Mouse (Mus musculus) gastrocnemius, adult 2 months (tissue): ENCODE measurements around the gene Mrps6. TPM values are rescaled to one million over a fixed set of nuclear protein-coding genes. Genes with fewer than 3 reads are reported as not detected.
A peak's percentile ranks its signal among the peaks of the same experiment; 100 is the strongest.

Source experiments
- DNase-seq: peaks from one replicate; pipeline ENCODE4 v3.0.0; 2022
- H3K27ac ChIP-seq: fragments of 200-600 bp; 2 replicates; pipeline ENCODE4 v1.8.1; 2022; ENCODE audit warnings: mild to moderate bottlenecking
- H3K4me3 ChIP-seq: fragments of 200-600 bp; 2 replicates; pipeline ENCODE4 v1.8.1; 2022; ENCODE audit warnings: mild to moderate bottlenecking, moderate library complexity
- CTCF ChIP-seq: fragments of 200-600 bp; IDR thresholded peaks from 2 replicates; pipeline ENCODE4 v1.8.1; 2022; ENCODE audit warnings: antibody characterized with exemption, mild to moderate bottlenecking, moderate library complexity
- intact Hi-C: fragments of 180-260 bp; cut with DNase I; formaldehyde crosslinking; loops from one replicate; pipeline ENCODE4 v1.15.1; 2025
- long read RNA-seq, 2 experiments: library from polyadenylated mRNA; stranded (forward); transcript quantifications; one replicate each; pipeline ENCODE4 v2.0.0; 2021
- total RNA-seq, 2 experiments: library from RNA; stranded (reverse); gene quantifications; 2 replicates each; pipeline ENCODE4 v1.2.3; 2021

Gene Mrps6
- total RNA-seq, result 10 to 100 TPM; 25.7 to 29.4 TPM
- long read RNA-seq, experiment 1, transcript Mrps6-201 (3 exons, 846 nt), result major isoform, 24 of 24 reads
- long read RNA-seq, experiment 1, partial matches to known transcripts, result 0 of 24 reads
- long read RNA-seq, experiment 1, other reads (novel, unspliced or antisense), result 0 of 24 reads
- long read RNA-seq, experiment 2, transcript Mrps6-201 (3 exons, 846 nt), result major isoform, 27 of 27 reads
- long read RNA-seq, experiment 2, partial matches to known transcripts, result 0 of 27 reads
- long read RNA-seq, experiment 2, other reads (novel, unspliced or antisense), result 0 of 27 reads

- Histone ChIP-seq H3K27ac (peak within 1 kb of the TSS; percentile 96), H3K4me3 (peak within 1 kb of the TSS; percentile 98)
- peak; percentile 91 for DNase-seq
- intact Hi-C loops, result loop anchor here (5.0 kb wide), 5 partner anchors 44 to 244 kb away; partner anchors contain the start of gene Smim11
- peak; percentile 23; the same call in 1 of the 2 replicates for TF ChIP-seq CTCF
These were observed at the start of gene Mrps6, which contains the start of the genes Gm49711 and Slc5a3 for GRCm38 (mm10) chr16:92057852-92058643. Mrps6 (plus strand) TSS chr16:92058270. Gm49711 (plus strand) TSS chr16:92058316. Slc5a3 (plus strand) TSS chr16:92058322.

GRCm38 (mm10) chr16:92009586-92009985 lies 48.5 kb upstream of the Mrps6 start:
- no peak overlapping the region for H3K4me3 ChIP-seq
- no peak for TF ChIP-seq CTCF
- intact Hi-C loops, result no loop called here
- DNase-seq, result no peak
- no peak overlapping the region for H3K27ac ChIP-seq

DNA sequence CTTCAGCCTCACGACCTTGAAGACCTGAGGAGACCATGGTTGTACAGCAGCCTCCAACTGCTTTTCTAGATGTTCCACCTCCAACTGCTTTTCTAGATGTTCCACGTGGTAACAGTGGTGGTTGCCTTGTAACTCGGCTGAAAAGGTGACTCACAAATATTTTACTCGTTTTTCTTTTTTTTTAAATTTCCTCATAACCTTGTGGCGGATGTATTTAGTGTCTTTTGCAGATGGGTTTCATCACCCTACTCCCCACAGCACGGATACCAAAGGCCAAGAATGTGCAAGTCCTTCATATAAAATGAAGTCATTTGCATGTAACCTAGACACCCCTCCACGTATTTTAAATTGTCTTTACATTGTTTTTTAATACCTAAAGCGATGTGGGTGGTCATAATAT lies 41.3 kb upstream of the Mrps6 start:
- Histone ChIP-seq H3K4me3 (no peak overlapping the region), H3K27ac (no peak overlapping the region)
- no peak for DNase-seq
- intact Hi-C loops, result no loop called here
- TF ChIP-seq CTCF, result no peak

DNA sequence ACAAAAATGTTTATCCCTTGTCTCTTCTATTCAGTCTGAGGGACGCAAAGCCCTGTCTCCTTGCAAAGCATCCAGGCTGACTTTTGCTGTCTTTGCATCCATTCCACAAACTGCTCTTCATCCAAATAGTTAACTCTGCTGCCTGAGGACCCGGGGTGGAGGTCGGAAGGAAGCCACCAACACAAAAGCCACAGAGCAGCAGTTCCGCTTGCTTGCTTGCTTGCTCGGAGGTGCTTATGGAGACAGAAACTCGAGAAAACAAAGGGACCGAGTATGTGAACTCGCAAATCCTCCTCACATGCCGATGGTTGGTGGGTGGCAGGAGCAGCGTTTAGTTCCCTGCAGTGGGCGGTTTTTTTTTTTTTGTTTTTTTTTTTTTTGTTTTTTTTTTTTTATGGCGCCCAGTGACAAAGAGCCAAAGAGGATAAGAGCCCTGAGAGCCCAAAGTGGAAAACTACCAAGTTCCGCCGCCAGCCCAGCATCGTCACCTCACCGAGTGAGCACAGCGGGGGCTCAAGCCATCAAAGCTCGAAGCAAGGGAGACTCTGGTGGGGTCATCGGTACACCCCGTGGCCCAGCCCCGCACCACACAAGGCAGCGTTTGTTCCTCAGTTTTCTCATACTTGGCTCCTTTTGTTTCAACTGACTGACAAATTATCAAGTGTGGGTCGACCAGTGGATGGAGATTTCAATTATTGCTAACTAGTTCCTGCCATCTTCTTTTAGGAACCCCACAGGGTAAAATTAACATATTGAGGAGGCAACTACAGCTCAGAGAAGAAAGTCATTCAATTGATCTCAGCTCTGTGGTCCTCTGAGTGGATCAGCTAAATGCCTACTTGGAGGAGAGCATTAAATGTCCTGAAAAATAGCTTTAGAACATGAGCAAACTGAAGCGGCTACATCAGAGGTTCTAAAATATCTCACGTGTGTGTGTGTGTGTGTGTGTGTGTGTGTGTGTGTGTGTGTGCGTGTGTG lies 38.6 kb upstream of the Mrps6 start:
- intact Hi-C loops, result no loop called here
- Histone ChIP-seq H3K4me3 (peak overlapping the region; percentile 70), H3K27ac (peak overlapping the region; percentile 72)
- DNase-seq, result peak; percentile 37
- TF ChIP-seq CTCF, result no peak

- Histone ChIP-seq H3K27ac (no peak overlapping the region), H3K4me3 (no peak overlapping the region)
- intact Hi-C loops, result no loop called here
- no peak for TF ChIP-seq CTCF
- DNase-seq, result no peak
These were observed 36.2 kb upstream of the Mrps6 start for GRCm38 (mm10) chr16:92021656-92022400.

- no peak overlapping the region for H3K27ac ChIP-seq
- no peak overlapping the region for H3K4me3 ChIP-seq
- no peak for TF ChIP-seq CTCF
- no peak for DNase-seq
- intact Hi-C loops, result no loop called here
These were observed 35.4 kb upstream of the Mrps6 start for GRCm38 (mm10) chr16:92022494-92023283.

DNA sequence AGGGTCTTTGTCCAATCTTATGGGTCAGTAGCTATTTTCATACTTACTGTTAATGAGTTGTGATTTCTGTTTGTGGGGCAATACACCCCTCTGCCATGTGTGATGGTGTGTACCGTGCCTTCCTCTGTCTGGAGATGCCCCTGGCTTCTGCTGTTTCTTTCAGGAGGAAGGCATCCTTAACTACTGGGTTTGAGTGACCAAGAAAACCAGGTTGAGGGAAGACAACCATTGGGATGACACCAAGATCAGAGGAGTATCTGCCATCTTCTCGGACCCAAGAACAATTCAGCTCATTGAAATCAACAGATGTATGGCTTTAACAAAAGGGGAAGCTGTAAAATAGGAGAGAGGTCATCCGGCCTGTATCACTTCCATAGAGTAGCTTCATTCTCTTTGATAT lies 24.8 kb upstream of the Mrps6 start:
- no peak for TF ChIP-seq CTCF
- no peak for DNase-seq
- intact Hi-C loops, result no loop called here
- H3K4me3 ChIP-seq, result no peak overlapping the region
- no peak overlapping the region for H3K27ac ChIP-seq

GRCm38 (mm10) chr16:92034676-92035075 lies 23.4 kb upstream of the Mrps6 start:
- no peak overlapping the region for H3K27ac ChIP-seq
- no peak for TF ChIP-seq CTCF
- DNase-seq, result no peak
- H3K4me3 ChIP-seq, result no peak overlapping the region
- intact Hi-C loops, result no loop called here

- H3K27ac ChIP-seq, result no peak overlapping the region
These were observed 21.4 kb upstream of the Mrps6 start for GRCm38 (mm10) chr16:92036701-92037100.

GRCm38 (mm10) chr16:92037891-92038607 lies 20.0 kb upstream of the Mrps6 start:
- no peak for TF ChIP-seq CTCF
- intact Hi-C loops, result no loop called here
- no peak for DNase-seq
- Histone ChIP-seq H3K27ac (no peak overlapping the region), H3K4me3 (no peak overlapping the region)

More at GRCm38 (mm10) chr16:92036701-92037100, 21.4 kb upstream of the Mrps6 start:
- no peak for TF ChIP-seq CTCF
- intact Hi-C loops, result no loop called here
- no peak for DNase-seq
- H3K4me3 ChIP-seq, result no peak overlapping the region
